Mouse (Mus musculus): ENCODE results near the gene Nup93. TPM values are rescaled to one million over a fixed set of nuclear protein-coding genes. Genes with fewer than 3 reads are reported as not detected.

Nup93 gene
- polyA plus RNA-seq (2012; rRNA removed; ENCODE audit: low replicate concordance): 16.0 and 25.3 TPM in 2 replicates

GRCm38 (mm10) chr8:94214252-94215173 lies at the start of gene Nup93:
Nup93 (plus strand) TSS chr8:94214564.

GRCm38 (mm10) chr8:94172075-94172808 lies 42.1 kb upstream of the Nup93 start, which contains the start of gene Mt2:
Mt2 (plus strand) TSS chr8:94172664.

GRCm38 (mm10) chr8:94178857-94179712 lies 35.3 kb upstream of the Nup93 start, which contains the start of gene Mt1:
Mt1 (plus strand) TSS chr8:94179082.

GRCm38 (mm10) chr8:94328932-94329728 lies 114.8 kb downstream of the Nup93 start, which contains the start of gene Slc12a3:
Slc12a3 (plus strand) TSS chr8:94329201.

Other genes with a start within 250 kb of the Nup93 start
- gene Amfr, start 201.7 kb upstream of the Nup93 start, polyA plus RNA-seq (2012; rRNA removed; ENCODE audit: low replicate concordance): 125 and 136 TPM in 2 replicates
- gene Nudt21, start 177.5 kb upstream of the Nup93 start, polyA plus RNA-seq (2012; rRNA removed; ENCODE audit: low replicate concordance): 7.9 and 34.0 TPM in 2 replicates
- 9.2 and 11.0 TPM in 2 replicates for gene Ogfod1, start 177.4 kb upstream of the Nup93 start, polyA plus RNA-seq (2012; rRNA removed; ENCODE audit: low replicate concordance)
- gene Bbs2, start 115.6 kb upstream of the Nup93 start, polyA plus RNA-seq (2012; rRNA removed; ENCODE audit: low replicate concordance): 13.8 and 28.9 TPM in 2 replicates
- gene Mt4, start 77.4 kb upstream of the Nup93 start, polyA plus RNA-seq (2012; rRNA removed; ENCODE audit: low replicate concordance): not detected in 2 replicates
- gene Mt3, start 62.0 kb upstream of the Nup93 start, polyA plus RNA-seq (2012; rRNA removed; ENCODE audit: low replicate concordance): 1.1 TPM in 1 of 2 replicates, not detected in the other
- gene Mt2, start 41.9 kb upstream of the Nup93 start, polyA plus RNA-seq (2012; rRNA removed; ENCODE audit: low replicate concordance): 36.5 and 53.9 TPM in 2 replicates
- gene Mt1, start 35.5 kb upstream of the Nup93 start, polyA plus RNA-seq (2012; rRNA removed; ENCODE audit: low replicate concordance): 339 and 432 TPM in 2 replicates
- gene Slc12a3, start 114.6 kb downstream of the Nup93 start, polyA plus RNA-seq (2012; rRNA removed; ENCODE audit: low replicate concordance): 0.07 and 0.19 TPM in 2 replicates
- 137 and 179 TPM in 2 replicates for gene Herpud1, start 171.9 kb downstream of the Nup93 start, polyA plus RNA-seq (2012; rRNA removed; ENCODE audit: low replicate concordance)
- 20.6 and 29.4 TPM in 2 replicates for gene Nlrc5, start 219.8 kb downstream of the Nup93 start, polyA plus RNA-seq (2012; rRNA removed; ENCODE audit: low replicate concordance)

Measured in subcutaneous adipose tissue, adult 2 months (tissue).